Mouse (Mus musculus): ENCODE results near the gene Apol8. TPM values are rescaled to one million over a fixed set of nuclear protein-coding genes. Genes with fewer than 3 reads are reported as not detected.

Gene Apol8
- 0.05 and 0.15 TPM in 2 replicates for polyA plus RNA-seq (2015; fragmentation: Nextera tagmentation; extraction: Ambion mirVana)

GRCm38 (mm10) chr15:77756848-77757247 lies at the start of gene Apol8:
TSS of gene Apol8 (minus strand) at chr15:77757003.

GRCm38 (mm10) chr15:77728739-77729138 lies 28.1 kb downstream of the Apol8 start, which contains the start of gene Apol9b:
TSS of gene Apol9b (plus strand) at chr15:77729039.

GRCm38 (mm10) chr15:77698656-77699055 lies 58.1 kb downstream of the Apol8 start, which contains the start of gene Apol7e:
TSS of gene Apol7e (plus strand) at chr15:77698857.

Other genes with a start within 250 kb of the Apol8 start
- not detected in 2 replicates for gene Apol11a, start 248.7 kb downstream of the Apol8 start, polyA plus RNA-seq (2015; fragmentation: Nextera tagmentation; extraction: Ambion mirVana)
- gene Apol7c, start 223.7 kb downstream of the Apol8 start, polyA plus RNA-seq (2015; fragmentation: Nextera tagmentation; extraction: Ambion mirVana): 0.07 TPM in 1 of 2 replicates, not detected in the other
- 0.42 TPM in 1 of 2 replicates, not detected in the other for gene 1700025B11Rik, start 195.1 kb downstream of the Apol8 start, polyA plus RNA-seq (2015; fragmentation: Nextera tagmentation; extraction: Ambion mirVana)
- 3.9 and 4.2 TPM in 2 replicates for gene Apol10b, start 160.9 kb downstream of the Apol8 start, polyA plus RNA-seq (2015; fragmentation: Nextera tagmentation; extraction: Ambion mirVana)
- not detected in 2 replicates for gene Gm36245, start 157.7 kb downstream of the Apol8 start, polyA plus RNA-seq (2015; fragmentation: Nextera tagmentation; extraction: Ambion mirVana)
- not detected in 2 replicates for gene Apol11b, start 113.7 kb downstream of the Apol8 start, polyA plus RNA-seq (2015; fragmentation: Nextera tagmentation; extraction: Ambion mirVana)
- 0.18 and 0.33 TPM in 2 replicates for gene Apol7e, start 58.1 kb downstream of the Apol8 start, polyA plus RNA-seq (2015; fragmentation: Nextera tagmentation; extraction: Ambion mirVana)
- 0.79 and 1.4 TPM in 2 replicates for gene Apol9b, start 28.0 kb downstream of the Apol8 start, polyA plus RNA-seq (2015; fragmentation: Nextera tagmentation; extraction: Ambion mirVana)
- 53.6 and 63.8 TPM in 2 replicates for gene Myh9, start 85.2 kb upstream of the Apol8 start, polyA plus RNA-seq (2015; fragmentation: Nextera tagmentation; extraction: Ambion mirVana)
- 154 and 174 TPM in 2 replicates for gene Txn2, start 172.0 kb upstream of the Apol8 start, polyA plus RNA-seq (2015; fragmentation: Nextera tagmentation; extraction: Ambion mirVana)
- gene Foxred2, start 199.7 kb upstream of the Apol8 start, polyA plus RNA-seq (2015; fragmentation: Nextera tagmentation; extraction: Ambion mirVana): 0.45 and 0.73 TPM in 2 replicates
- gene Eif3d, start 213.8 kb upstream of the Apol8 start, polyA plus RNA-seq (2015; fragmentation: Nextera tagmentation; extraction: Ambion mirVana): 104 and 118 TPM in 2 replicates

All from urinary bladder, postnatal 0 days (tissue).